Mouse (Mus musculus): ENCODE results near the gene Ralgapa1. TPM values are rescaled to one million over a fixed set of nuclear protein-coding genes. Genes with fewer than 3 reads are reported as not detected.
A peak's percentile ranks its signal among the peaks of the same experiment; 100 is the strongest.
"Not testable (repeated sequence)": the region's sequence is repeated elsewhere in the genome, so short reads cannot be mapped to it uniquely, and the experiment has no call there.

Ralgapa1 gene
- total RNA-seq, 2 experiments from 2014 or later: 74.2 to 80.3 TPM

DNA sequence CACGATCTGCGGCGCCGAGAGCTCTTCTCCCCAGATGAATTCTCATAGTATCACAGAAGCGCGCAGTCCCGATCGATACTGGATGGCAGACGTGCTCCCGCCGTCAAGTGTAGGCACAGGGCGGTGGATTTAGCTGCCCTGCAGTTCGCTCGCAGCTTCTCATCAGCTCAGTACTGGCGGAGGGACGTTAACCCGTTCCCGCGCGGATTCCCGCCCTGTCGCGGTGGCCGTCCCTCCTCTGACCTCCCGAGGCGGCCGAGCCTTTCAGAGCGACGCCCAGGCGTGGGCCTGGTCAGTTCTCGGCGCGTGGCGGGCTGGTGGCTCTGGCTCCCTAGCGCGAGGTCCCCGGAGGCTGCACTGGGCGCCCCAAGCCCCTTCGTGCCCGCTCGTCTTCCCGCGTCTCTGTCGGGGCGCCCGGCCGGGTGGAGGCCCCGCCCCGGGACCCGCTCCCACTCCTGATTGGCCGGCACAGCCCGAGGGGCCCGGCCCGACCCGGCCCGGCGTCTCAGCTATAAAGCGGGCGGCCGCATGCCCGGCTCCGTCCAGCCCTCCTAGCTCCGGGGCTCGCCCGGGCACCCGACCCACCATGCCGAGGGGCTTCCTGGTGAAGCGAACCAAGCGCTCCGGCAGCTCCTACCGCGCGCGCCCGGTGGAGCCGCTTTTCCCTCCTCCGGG is 221.9 kb downstream of the Ralgapa1 start, which contains the start of gene Insm2:
Gene Insm2 (plus strand): TSS at position 541 of the 675 bp plus-strand sequence.
- peak; percentile 49 to 59 for DNase-seq

GRCm38 (mm10) chr12:55598537-55598886 is 222.5 kb downstream of the Ralgapa1 start:
- DNase-seq: no peak

GRCm38 (mm10) chr12:55586936-55587335 is 234.0 kb downstream of the Ralgapa1 start:
- not testable (repeated sequence) for DNase-seq

- DNase-seq: peak; percentile 28 to 30
Measured at GRCm38 (mm10) chr12:55573794-55574193, 247.2 kb downstream of the Ralgapa1 start.

DNA sequence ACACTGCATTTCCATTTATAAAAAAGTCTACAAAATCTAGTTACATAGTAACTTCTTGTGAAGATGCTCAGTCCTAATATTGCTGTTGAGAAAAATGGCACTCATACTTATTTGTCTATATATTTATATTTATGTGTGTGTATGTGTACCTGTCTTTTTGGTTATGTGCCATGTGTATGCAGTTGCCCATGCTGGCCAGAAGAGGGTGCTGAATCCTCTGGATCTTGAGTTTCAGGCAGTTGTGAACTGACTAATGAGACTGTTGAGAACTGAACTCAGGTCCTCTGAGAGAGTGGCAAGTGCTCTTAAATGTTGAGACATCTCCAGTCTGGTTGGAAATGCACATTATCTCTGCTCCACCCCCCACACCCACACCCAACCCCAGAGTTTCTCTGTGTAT is 247.9 kb downstream of the Ralgapa1 start:
- DNase-seq: no peak

DNA sequence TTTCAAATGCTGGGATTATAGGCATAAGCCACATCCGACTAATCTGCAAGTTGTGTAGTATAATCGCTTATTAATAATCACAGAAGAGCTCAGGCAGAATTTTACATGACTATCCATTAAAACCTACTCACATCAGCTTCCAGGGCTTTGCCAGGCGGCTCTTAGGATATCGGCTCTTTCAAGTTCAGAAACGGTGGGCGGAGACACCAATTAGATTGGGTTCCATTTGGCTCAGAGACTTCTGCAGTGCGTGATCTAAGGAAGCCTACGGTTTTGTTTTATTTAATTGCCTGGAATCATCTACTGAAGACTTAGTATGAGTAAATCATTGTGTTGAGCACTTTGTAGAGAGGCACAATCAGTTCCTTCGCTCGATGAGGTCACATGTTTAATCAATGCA is 249.3 kb downstream of the Ralgapa1 start:
- DNase-seq: no peak

GRCm38 (mm10) chr12:55571181-55571580 is 249.8 kb downstream of the Ralgapa1 start:
- no peak for DNase-seq

DNA sequence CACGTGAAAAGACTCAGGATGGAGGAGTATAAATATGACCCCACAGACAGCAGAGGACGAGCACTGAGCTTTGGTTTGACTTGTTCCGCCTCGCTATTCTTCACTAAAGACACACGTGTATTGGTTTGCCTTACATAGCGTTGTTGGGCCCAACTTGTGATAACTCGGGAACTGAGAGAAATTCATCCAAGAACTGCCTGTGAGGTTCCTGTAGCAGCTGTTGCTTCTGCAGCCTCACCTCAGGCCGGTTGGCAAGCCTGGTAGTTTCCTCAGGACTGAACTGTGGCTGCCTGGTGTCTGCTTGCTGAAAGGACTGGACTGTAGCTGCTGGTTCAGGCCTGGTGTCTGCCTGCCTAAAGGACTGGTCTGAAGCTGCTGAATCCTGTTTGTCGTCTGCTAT is 250.3 kb downstream of the Ralgapa1 start:
- no peak for DNase-seq

DNA sequence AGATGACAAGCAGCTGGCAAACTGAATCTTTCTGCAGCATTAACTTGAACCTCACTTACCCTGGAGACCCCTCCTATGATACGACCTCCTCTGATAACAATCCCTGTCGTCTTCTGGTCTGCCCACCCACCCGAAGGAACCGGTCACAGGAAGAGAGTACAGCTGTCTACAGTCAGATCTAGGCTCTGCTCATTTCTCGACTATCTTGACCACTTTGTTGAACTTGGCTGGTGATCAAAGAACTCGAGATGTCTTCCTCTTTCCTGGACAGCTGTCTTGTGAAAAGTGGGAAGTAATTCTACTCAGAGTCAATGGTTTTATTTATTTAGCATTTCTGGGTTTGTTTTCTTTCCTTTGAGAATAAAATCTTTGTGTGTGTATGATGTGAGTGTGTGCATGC is 251.3 kb downstream of the Ralgapa1 start:
- no peak for DNase-seq

- DNase-seq: no peak
Measured at GRCm38 (mm10) chr12:55568466-55568865, 252.5 kb downstream of the Ralgapa1 start.

GRCm38 (mm10) chr12:55566837-55567236 is 254.1 kb downstream of the Ralgapa1 start:
- DNase-seq: no peak

GRCm38 (mm10) chr12:55565867-55566266 is 255.1 kb downstream of the Ralgapa1 start:
- DNase-seq: no peak

GRCm38 (mm10) chr12:55565206-55565605 is 255.8 kb downstream of the Ralgapa1 start, which contains the start of gene Aldoart2:
TSS of gene Aldoart2 (plus strand) at chr12:55565239.
- DNase-seq: no peak

DNA sequence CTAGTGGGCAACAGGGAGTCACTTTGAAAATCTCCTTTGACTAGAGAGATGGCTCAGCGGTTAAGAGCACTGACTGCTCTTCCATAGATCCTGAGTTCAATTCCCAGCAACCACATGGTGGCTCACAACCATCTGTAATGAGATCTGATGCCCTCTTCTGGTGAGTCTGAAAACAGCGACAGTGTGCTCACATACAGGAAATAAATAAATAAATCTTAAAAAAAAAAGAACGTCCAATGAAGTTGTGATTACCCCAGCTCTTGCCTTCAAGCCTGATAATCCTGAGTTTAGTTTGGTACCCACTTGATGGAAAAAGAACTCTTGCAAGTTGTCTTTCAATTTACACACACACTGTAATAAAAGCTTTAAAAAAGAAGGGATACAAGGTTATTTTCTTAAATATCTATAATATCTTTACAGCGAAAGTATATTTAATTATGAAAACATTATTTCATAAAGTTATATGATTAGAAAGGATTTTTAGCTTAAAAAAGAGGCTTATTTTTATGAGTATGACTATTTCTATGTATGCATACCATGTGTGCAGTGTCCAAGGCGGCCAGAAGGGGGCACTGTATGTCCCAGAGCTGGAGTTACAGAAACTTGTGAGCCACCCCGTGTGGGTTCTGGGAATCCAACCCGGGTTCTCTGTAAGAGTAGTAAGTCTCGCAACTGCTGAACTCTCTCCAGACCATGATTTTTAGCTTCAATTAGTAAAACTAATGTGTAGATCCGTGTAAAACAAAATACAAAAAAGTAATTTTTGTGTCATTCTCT is 256.6 kb downstream of the Ralgapa1 start:
- DNase-seq: no peak

DNA sequence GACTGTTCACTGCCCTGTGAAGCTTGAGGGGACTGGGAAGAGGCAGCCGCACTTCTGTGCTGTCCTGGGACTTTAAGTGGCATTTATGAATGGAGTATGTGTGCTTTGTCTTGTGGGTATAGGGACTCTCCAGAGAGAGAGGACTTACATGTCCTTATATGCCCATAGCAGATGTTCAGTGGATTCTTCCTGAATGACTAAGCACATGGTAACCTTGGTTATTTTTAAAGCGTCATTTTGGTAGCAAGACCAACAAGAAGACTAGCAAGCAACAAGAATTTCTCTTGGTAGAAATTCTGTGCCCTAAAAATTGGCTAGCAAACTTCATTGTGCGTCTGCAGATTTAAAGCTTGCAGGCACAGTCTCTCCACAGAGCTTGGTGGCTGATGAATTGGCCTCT is 257.2 kb downstream of the Ralgapa1 start:
- no peak for DNase-seq

GRCm38 (mm10) chr12:55560025-55560690 is 260.8 kb downstream of the Ralgapa1 start:
- peak; percentile 32 to 46 for DNase-seq

DNA sequence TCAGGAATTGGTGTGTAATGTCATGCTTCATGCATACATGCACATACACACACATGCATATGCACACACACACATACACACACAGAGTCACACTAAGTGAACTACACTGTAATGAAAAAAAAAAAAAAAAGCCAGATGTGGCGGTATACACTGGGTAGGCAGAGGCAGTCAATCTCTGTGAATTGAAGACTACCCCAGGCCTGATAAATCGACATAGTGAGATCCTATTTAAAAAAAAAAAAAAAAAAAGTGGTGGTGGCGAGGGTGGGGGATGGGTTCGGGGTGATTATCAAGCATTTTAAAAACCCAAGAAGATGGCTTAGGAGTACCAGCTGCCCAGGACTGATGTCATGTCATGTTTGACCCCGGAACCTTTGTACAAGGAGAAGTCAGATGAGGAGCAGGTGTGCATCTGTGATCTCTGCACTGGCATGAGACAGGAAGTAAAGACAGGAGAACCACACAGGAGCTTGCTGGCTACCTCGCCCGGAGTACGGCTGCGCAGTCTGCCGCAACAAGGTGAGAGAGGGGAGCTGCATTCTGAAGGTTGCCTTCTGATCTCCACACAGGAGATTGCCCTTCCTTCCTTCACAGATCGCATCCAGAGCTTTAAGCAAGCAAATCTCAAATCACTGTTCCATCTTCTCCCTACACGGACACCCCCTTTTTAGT is 261.6 kb downstream of the Ralgapa1 start:
- no peak for DNase-seq

DNA sequence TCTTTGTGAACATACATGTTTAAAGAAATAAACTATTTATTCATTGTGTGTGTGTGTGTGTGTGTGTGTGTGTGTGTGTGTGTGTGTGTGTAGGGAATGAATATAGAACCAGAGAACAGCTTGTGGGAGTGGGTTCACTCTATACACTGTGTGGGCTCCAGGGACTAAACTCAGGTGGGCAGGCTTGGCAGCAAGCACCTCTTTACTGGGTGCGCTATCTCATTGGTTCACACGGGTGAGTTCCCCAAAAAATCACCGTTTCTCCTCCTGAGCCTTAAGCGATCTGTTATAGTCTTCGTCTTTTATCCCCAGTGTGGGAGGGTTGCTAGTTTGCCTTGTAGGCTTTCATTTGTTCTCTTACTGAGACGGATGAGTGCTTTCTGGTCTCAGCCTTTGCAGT is 263.1 kb downstream of the Ralgapa1 start:
- no peak for DNase-seq

GRCm38 (mm10) chr12:55554901-55555300 is 266.1 kb downstream of the Ralgapa1 start:
- not testable (repeated sequence) for DNase-seq
